Mouse (Mus musculus): ENCODE data around the gene Ddx10. TPM values are rescaled to one million over a fixed set of nuclear protein-coding genes. Genes with fewer than 3 reads are reported as not detected.

Gene Ddx10
- polyA plus RNA-seq, 1 experiment, result 7.8 TPM

DNA sequence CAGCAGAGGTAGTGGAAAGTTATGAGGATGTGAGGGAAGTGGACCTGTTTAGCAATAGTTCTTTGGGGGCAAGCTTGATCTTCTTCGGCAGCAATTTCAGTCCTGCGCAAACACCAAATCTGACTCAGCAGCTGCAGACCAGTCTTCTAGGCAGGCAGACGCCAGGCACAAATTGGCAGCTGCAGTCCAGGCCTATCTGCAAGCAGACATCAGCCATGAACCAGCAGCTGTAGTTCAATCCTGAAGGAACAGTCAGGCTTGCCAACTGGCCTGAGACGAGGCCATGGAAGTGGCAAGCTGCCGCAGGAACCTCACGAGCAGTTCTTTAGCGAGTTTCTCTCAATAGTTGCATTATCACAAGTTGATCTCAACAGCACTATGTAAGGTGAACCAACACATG is 153.3 kb downstream of the Ddx10 start:
- H3K4me1 ChIP-seq (ENCODE audit: control insufficient read depth, insufficient read depth, insufficient read length, low read length), result 0 out of 2 replicates have a peak, but pooled peaks cover 2% of the 10 kb centered on the region
- no peak overlapping the region for H3K4me3 ChIP-seq (ENCODE audit: insufficient read depth, low read depth, low read length)
- no peak overlapping the region for H3K27ac ChIP-seq (replicated peaks; ENCODE audit: low read depth, low read length)

DNA sequence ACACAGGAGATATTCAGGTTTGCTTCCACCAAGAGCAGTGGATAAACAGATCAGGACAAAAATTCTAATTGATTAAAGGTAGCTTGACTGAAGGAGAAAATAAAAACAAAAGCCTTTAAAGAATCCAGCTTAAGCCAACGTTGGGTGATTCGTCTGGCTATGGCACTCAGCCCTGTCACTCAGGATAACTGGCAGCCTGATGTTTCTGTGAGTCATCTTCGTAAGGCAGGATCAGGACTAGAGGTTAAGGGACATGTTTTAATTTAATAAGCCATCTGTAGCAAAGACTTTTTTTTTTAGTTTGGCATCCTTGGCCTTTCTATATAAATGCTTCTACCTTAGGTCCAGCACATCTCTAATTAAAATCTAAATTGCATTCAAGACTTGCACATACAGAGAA is 170.2 kb downstream of the Ddx10 start:
- Histone ChIP-seq H3K27ac (replicated peaks; ENCODE audit: low read depth, low read length) (no peak overlapping the region), H3K4me1 (ENCODE audit: control insufficient read depth, insufficient read depth, insufficient read length, low read length) (no peaks in the 10 kb centered on the region), H3K4me3 (ENCODE audit: insufficient read depth, low read depth, low read length) (no peak overlapping the region)

DNA sequence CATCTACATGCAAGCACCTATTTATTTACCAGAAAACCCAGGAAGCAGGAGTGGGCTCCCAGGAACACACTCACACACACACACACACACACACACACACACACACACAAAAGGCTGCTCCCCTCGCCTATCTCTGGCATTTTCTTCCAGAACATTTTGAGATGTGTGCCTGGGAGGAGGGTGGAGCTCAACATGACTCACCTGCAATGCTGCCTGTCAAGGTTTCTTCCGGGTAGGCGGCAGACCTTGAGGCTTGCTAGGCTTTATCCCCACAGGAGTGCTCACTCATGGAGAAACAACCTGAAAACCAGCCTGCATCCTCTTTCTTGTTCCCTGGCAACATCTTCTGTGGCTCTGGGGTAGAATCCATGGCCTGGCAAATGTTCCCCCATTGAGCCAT is 171.9 kb downstream of the Ddx10 start:
- no peak overlapping the region for H3K4me3 ChIP-seq (ENCODE audit: insufficient read depth, low read depth, low read length)

DNA sequence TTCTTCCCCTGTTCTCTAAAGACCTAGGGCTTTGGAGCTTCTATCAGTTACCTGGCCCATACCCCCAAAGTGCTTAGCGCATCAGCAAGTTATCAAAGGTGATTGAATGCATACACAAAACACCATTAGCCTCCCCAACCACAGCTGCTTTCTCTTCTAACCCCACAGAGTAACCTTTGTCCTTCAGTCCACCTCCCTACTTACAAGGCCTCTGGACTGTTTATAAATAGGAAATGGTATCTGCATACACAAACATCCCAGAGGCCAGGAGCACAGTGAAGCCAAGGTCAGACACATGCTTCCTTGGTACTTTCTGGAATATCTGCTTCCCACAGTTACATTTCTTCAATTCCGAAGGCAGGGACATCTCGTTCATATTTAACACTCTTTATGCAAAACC is 173.4 kb downstream of the Ddx10 start:
- Histone ChIP-seq H3K4me3 (ENCODE audit: insufficient read depth, low read depth, low read length) (no peak overlapping the region), H3K27ac (replicated peaks; ENCODE audit: low read depth, low read length) (no peak overlapping the region), H3K4me1 (ENCODE audit: control insufficient read depth, insufficient read depth, insufficient read length, low read length) (peaks cover 4% of the 10 kb centered on the region)

More for the DNA sequence above, 171.9 kb downstream of the Ddx10 start:
- Histone ChIP-seq H3K4me1 (ENCODE audit: control insufficient read depth, insufficient read depth, insufficient read length, low read length) (peaks cover 4% of the 10 kb centered on the region), H3K27ac (replicated peaks; ENCODE audit: low read depth, low read length) (no peak overlapping the region)

DNA sequence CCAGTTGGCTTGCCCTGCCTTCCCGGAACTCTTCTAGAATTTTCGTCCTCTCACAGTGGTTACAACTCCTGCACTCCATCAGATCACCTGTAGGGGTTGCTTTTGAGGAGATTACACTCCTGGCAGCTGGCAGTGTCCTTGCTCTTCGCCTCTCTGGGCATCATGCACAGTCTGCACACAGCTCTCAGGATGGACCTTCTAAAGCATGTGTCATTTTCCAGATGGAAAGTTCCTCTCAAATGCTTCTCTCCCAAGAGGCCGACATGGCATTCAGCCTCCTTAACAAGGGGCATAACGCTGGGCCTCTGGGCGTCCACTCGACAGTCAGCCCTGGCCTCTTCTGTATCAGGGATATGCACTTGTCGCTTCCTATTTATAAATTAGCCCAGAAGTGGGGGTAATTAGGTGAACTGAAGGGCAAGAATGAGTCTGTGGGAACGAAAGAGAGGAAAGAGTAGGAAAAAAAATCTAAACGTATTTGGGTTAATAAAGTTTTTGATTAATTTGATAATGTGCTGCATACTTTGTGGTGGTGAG is 174.2 kb downstream of the Ddx10 start:
- Histone ChIP-seq H3K4me1 (ENCODE audit: control insufficient read depth, insufficient read depth, insufficient read length, low read length) (peaks cover 4% of the 10 kb centered on the region), H3K27ac (replicated peaks; ENCODE audit: low read depth, low read length) (no peak overlapping the region), H3K4me3 (ENCODE audit: insufficient read depth, low read depth, low read length) (no peak overlapping the region)

DNA sequence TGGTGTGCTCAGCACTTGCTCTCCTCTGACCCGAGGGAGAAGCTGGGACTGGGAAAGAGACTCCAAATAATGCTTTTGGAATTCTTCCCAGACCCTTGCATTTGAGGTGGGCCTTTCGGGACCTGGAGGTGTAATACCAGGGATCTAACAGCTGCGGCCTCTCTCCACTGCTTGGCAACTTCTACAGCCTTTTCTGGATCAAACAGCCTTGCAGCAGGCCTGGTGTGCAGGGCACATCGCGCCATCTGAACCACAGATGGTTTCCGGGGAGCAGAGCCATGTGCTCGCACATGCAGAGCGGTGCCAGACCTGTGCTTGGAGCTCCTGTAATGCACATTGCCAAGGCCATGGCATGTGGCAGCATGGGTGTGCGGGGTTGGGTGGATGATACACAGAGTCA is 175.8 kb downstream of the Ddx10 start:
- Histone ChIP-seq H3K27ac (replicated peaks; ENCODE audit: low read depth, low read length) (no peak overlapping the region), H3K4me1 (ENCODE audit: control insufficient read depth, insufficient read depth, insufficient read length, low read length) (peaks cover 4% of the 10 kb centered on the region), H3K4me3 (ENCODE audit: insufficient read depth, low read depth, low read length) (no peak overlapping the region)

DNA sequence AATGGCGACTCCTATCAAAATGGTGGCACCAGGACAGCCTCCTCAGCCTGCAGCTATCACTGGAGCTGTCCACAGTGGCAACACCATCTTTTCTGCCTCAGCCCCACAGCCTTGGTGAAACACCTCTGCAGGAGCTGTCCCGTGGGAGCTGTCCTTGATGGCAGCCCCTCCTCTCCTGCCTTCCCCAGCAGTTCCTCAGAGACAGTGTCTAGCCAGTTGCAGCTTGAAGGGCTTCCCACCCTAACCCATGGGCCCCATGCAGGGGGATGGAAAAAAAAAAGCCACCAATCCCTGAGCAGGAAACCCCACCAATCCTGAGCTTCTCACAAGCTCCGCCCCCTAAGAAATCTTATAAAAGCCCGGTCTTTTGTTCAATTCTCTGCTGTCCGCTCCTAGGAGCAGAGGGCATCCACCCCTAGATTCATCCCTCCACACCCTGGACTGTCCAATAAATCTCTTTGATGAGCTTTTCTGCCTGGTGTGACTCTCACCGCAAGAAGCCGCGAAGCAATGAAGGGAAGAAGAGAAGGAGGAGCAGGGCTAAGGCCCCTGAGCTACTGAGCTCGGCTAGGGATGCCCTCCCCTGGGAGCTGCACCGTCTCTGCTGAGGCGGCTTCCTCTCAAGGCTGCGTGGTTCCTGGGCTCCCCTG is 176.9 kb downstream of the Ddx10 start:
- Histone ChIP-seq H3K27ac (replicated peaks; ENCODE audit: low read depth, low read length) (no peak overlapping the region), H3K4me1 (ENCODE audit: control insufficient read depth, insufficient read depth, insufficient read length, low read length) (peaks cover 4% of the 10 kb centered on the region), H3K4me3 (ENCODE audit: insufficient read depth, low read depth, low read length) (no peak overlapping the region)

DNA sequence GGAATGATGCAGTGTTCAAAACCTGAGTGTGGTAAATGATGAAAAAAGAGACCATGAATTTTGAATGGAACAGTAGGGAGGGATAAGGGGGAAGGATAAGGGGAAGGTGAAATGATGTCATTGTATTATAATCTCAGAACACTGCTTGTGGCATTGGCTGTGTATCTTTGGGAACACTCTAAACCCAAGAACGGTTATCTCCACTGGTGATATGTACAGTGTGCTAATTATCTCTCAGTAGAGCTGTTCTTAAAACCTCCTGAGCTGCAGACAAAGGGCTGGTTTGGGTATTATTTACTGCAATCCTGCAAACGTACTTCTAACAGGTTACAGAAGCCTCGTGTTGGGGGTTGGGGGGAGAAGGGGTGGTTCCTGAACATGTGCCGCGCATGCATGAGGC is 179.7 kb downstream of the Ddx10 start:
- Histone ChIP-seq H3K4me3 (ENCODE audit: insufficient read depth, low read depth, low read length) (no peak overlapping the region), H3K4me1 (ENCODE audit: control insufficient read depth, insufficient read depth, insufficient read length, low read length) (peaks cover 7% of the 10 kb centered on the region), H3K27ac (replicated peaks; ENCODE audit: low read depth, low read length) (no peak overlapping the region)

DNA sequence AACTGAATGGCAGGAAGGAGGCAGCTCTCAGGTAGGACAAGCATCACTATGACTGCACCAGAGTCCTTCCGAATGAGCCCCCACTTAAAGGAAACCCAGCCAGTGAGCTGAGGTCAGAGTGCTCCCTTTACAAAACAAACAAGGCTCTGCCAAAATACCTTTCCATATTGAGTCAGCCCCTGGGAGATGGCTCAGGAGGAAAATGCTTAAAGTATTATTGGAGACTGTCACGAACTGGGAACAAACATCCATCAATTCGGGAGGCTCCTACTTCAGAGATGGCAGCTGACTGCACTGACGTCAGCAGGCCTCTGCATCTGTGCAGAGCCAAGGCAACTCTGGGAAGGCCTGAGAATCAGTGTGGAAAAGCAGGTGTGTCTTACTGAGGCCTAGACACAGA is 181.4 kb downstream of the Ddx10 start:
- Histone ChIP-seq H3K27ac (replicated peaks; ENCODE audit: low read depth, low read length) (no peak overlapping the region), H3K4me1 (ENCODE audit: control insufficient read depth, insufficient read depth, insufficient read length, low read length) (peaks cover 6% of the 10 kb centered on the region), H3K4me3 (ENCODE audit: insufficient read depth, low read depth, low read length) (no peak overlapping the region)

DNA sequence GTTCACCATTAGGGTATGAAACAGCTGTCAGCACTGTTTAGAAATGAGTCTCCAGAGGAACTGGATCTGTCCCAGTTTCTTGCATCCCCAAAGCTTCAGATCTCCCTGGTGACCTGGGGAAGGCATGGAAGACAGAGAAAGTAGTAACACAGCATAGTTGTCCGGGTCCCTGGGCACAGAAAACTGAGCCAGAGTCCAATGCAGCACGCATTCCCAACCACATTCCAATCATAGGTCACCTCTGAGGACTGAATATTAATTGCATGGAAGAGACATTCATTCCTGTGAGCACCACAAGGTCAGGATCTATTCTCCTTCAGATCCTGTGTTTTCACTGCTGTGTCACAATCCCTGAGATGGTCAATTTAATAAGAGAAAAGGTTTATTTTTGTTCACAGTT is 182.8 kb downstream of the Ddx10 start:
- Histone ChIP-seq H3K4me1 (ENCODE audit: control insufficient read depth, insufficient read depth, insufficient read length, low read length) (peaks cover 3% of the 10 kb centered on the region; the same call in 1 of the 2 replicates), H3K27ac (replicated peaks; ENCODE audit: low read depth, low read length) (no peak overlapping the region), H3K4me3 (ENCODE audit: insufficient read depth, low read depth, low read length) (no peak overlapping the region)

DNA sequence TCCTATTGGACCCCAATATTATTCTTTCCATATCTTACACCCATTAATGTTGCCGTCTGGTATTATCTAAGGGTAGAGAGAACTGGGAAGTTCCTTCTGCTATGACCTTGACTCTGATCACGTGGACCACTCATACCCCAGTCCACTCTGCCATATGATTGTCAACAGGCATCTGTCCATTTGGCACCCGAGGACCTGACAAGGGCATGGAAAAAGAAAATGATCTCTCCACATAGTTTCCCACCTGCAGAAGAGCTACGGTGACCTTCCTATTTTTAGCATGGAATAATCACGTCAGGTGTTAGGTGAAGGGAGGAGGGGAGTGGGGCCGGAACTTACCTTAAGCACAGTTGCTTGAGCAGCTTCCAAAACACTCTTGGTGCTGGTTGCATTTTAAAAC is 183.3 kb downstream of the Ddx10 start:
- Histone ChIP-seq H3K27ac (replicated peaks; ENCODE audit: low read depth, low read length) (no peak overlapping the region; the same call in 1 of the 2 replicates), H3K4me1 (ENCODE audit: control insufficient read depth, insufficient read depth, insufficient read length, low read length) (peaks cover 3% of the 10 kb centered on the region; the same call in 1 of the 2 replicates), H3K4me3 (ENCODE audit: insufficient read depth, low read depth, low read length) (no peak overlapping the region)

DNA sequence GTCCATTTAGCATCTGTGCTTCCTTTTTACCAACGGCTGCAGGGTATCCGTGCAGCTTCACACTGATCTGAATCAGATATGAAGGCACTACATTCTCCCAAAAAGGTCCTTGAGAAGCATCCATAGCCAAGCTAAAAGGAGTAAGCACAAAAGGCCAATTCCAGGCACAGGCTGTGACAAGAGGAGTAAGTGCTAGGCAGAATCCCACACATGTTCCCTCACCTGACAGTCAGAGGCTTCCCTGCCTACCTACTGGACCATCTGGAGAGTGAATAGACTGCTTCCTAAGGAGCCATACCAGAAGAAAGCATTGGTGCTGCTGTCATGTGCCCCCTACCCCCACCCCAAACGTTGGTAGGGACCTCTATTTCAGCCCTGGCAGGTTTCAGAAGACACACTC is 192.5 kb downstream of the Ddx10 start:
- Histone ChIP-seq H3K4me3 (ENCODE audit: insufficient read depth, low read depth, low read length) (no peak overlapping the region), H3K27ac (replicated peaks; ENCODE audit: low read depth, low read length) (no peak overlapping the region), H3K4me1 (ENCODE audit: control insufficient read depth, insufficient read depth, insufficient read length, low read length) (no peaks in the 10 kb centered on the region)

Other genes with a start within 250 kb of the Ddx10 start
- not detected in 2 replicates for gene Exph5, start 53.6 kb upstream of the Ddx10 start, polyA plus RNA-seq (2012; ENCODE audit: insufficient read depth, insufficient read length, missing spikeins)
- 6.1 and 6.8 TPM in 2 replicates for gene Kdelc2, start 136.0 kb upstream of the Ddx10 start, polyA plus RNA-seq (2012; ENCODE audit: insufficient read depth, insufficient read length, missing spikeins)
- 1.1 TPM in 1 of 2 replicates, not detected in the other for gene 4930550C14Rik, start 154.3 kb upstream of the Ddx10 start, polyA plus RNA-seq (2012; ENCODE audit: insufficient read depth, insufficient read length, missing spikeins)